Mouse (Mus musculus) CH12.LX (cell line): ENCODE results near the gene Btbd35f17. TPM values are rescaled to one million over a fixed set of nuclear protein-coding genes. Genes with fewer than 3 reads are reported as not detected.
"Not testable (repeated sequence)": the region's sequence is repeated elsewhere in the genome, so short reads cannot be mapped to it uniquely, and the experiment has no call there.

Experiments
- DNase-seq: peaks from one replicate; pipeline ENCODE4 v3.0.0-alpha.2; 2013; ENCODE audit errors: extremely low read depth
- H3K27ac ChIP-seq: 2 replicates; pipeline ENCODE4 v1.5.1; 2012; ENCODE audit warnings: low read depth, mild to moderate bottlenecking, control low read depth, moderate library complexity; ENCODE audit not compliant: insufficient read depth
- H3K27me3 ChIP-seq: replicated peaks from 2 replicates; pipeline ENCODE3; 2012; ENCODE audit warnings: inconsistent platforms
- H3K36me3 ChIP-seq, 2 experiments: replicated peaks in 1 of 2; 2 replicates each; pipeline versions ENCODE3 to v1.6.1; 2012; ENCODE audit warnings: inconsistent platforms in 1 of 2, low read length in 1 of 2, mild to moderate bottlenecking in 1 of 2, mixed read lengths in 1 of 2, moderate library complexity in 1 of 2; ENCODE audit not compliant: control insufficient read depth in 1 of 2, insufficient read depth in 1 of 2
- H3K4me1 ChIP-seq, 2 experiments: 2 replicates each; pipeline ENCODE4 v1.6.1; 2012; ENCODE audit warnings: inconsistent platforms in 1 of 2, moderate library complexity in 1 of 2; ENCODE audit not compliant: insufficient read depth in 2 of 2, control insufficient read depth in 1 of 2
- H3K4me2 ChIP-seq: 2 replicates; pipeline ENCODE4 v1.6.1; 2012; ENCODE audit warnings: low read depth, mild to moderate bottlenecking, control low read depth; ENCODE audit not compliant: poor library complexity, insufficient read depth, severe bottlenecking
- H3K4me3 ChIP-seq, 3 experiments: fragments of 150-350 bp in 1 of 3; sonication (generic) in 1 of 3; replicated peaks in 1 of 3; 2 replicates each; pipeline versions ENCODE3 to v1.5.1; 2011 to 2012; ENCODE audit warnings: low read depth in 2 of 3, low read length in 2 of 3, mild to moderate bottlenecking in 2 of 3, moderate library complexity in 2 of 3, control low read depth in 1 of 3, improper control_type of control experiment in 1 of 3, inconsistent platforms in 1 of 3, mixed read lengths in 1 of 3; ENCODE audit not compliant: poor library complexity in 1 of 3
- H3K79me2 ChIP-seq: replicated peaks from 2 replicates; pipeline ENCODE4 v1.6.1; 2012; ENCODE audit warnings: mild to moderate bottlenecking, moderate library complexity; ENCODE audit not compliant: control insufficient read depth, poor library complexity, insufficient read depth, severe bottlenecking; ENCODE audit errors: extremely low read depth
- H3K9ac ChIP-seq: 2 replicates; pipeline ENCODE4 v1.6.1; 2012; ENCODE audit warnings: low read depth, mild to moderate bottlenecking, control low read depth, moderate library complexity; ENCODE audit not compliant: insufficient read depth
- H3K9me3 ChIP-seq: replicated peaks from 2 replicates; pipeline ENCODE3; 2012; ENCODE audit warnings: low read length, inconsistent platforms, mixed read lengths
- dilution Hi-C: fragments of 300-500 bp; cut with MboI; formaldehyde crosslinking; loops from 2 replicates; pipeline ENCODE4 v1.14.3; 2020; ENCODE audit warnings: low sequenced_read_pairs; ENCODE audit not compliant: extremely low pct_unique_long_range_greater_than_20kb, extremely low pct_ligation_motif_present
- in situ Hi-C: fragments of 300-500 bp; cut with MboI; formaldehyde crosslinking; loops from 3 replicates; pipeline ENCODE4 v1.14.3; 2019; ENCODE audit warnings: low sequenced_read_pairs, low pct_ligation_motif_present, low pct_unique_long_range_greater_than_20kb, mixed read lengths
- polyA plus RNA-seq: library from polyadenylated mRNA; unstranded; fragments of >175 nt; gene quantifications from 2 replicates; pipeline ENCODE4 v1.2.1, GENCODE M21; 2012; ENCODE audit warnings: low read depth; ENCODE audit not compliant: insufficient read length
- total RNA-seq, 2 experiments: library from RNA; depleted of rRNA; stranded (reverse); fragments of 300-350 nt in 1 of 2; fragments of >200 nt in 1 of 2; gene quantifications; 2 replicates each; pipeline ENCODE4 v1.2.3; 2012 to 2014

Btbd35f17 gene
- not detected in 2 replicates for total RNA-seq (2012; rRNA removed)
- total RNA-seq (2014; rRNA removed) = not detected in 2 replicates
- not detected in 2 replicates for polyA plus RNA-seq

- H3K4me2 ChIP-seq, in situ Hi-C loops, H3K79me2 ChIP-seq, H3K36me3 ChIP-seq, H3K9me3 ChIP-seq, H3K4me1 ChIP-seq, H3K9ac ChIP-seq, H3K4me3 ChIP-seq, dilution Hi-C loops, H3K27me3 ChIP-seq, DNase-seq, H3K27ac ChIP-seq: not testable (repeated sequence)
Measured at GRCm38 (mm10) chrX:4370336-4370735, at the start of gene Btbd35f17. Btbd35f17 (plus strand) TSS chrX:4370636.

Other genes with a start within 250 kb of the Btbd35f17 start
- not detected in 2 replicates for gene Btbd35f28, start 174.1 kb upstream of the Btbd35f17 start, total RNA-seq (2012; rRNA removed)
- gene Btbd35f28, start 174.1 kb upstream of the Btbd35f17 start, total RNA-seq (2014; rRNA removed) = not detected in 2 replicates
- not detected in 2 replicates for gene Btbd35f28, start 174.1 kb upstream of the Btbd35f17 start, polyA plus RNA-seq
- gene Btbd35f20, start 79.4 kb upstream of the Btbd35f17 start, total RNA-seq (2012; rRNA removed) = not detected in 2 replicates
- not detected in 2 replicates for gene Btbd35f20, start 79.4 kb upstream of the Btbd35f17 start, total RNA-seq (2014; rRNA removed)
- gene Btbd35f20, start 79.4 kb upstream of the Btbd35f17 start, polyA plus RNA-seq = not detected in 2 replicates